Mouse (Mus musculus): ENCODE measurements around the gene Ctcfl.

DNA sequence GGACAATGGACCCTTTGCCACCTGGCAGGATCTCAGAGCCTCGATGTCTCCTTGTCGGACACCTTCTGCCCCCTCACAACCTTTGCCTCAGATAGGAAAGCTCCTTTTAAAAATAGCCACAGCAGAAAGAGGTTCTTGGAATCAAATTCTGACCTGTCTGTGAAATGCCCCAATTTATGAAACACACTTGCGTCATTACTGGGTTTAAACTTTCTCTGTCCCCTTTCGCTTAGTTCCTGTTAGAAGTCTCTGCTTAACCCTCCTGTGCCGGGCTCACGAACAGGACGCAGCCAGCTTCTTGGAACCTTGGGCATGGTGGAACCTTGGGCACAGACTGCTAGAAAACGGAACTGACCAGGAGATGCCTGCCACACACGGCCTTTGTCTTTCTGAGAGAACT, 8.8 kb downstream of the Ctcfl start:
- TF ChIP-seq CTCF (IDR thresholded peaks at IDR 0.05; ENCODE audit: low read depth, low read length) (no peak), POLR2A (IDR thresholded peaks at IDR 0.05; ENCODE audit: extremely low read depth, insufficient read depth, low read length) (no peak)

Measured in liver, adult 2 months (tissue).